Mouse (Mus musculus): ENCODE results near the gene Tcf3. TPM values are rescaled to one million over a fixed set of nuclear protein-coding genes. Genes with fewer than 3 reads are reported as not detected.

The Tcf3 gene
- polyA plus RNA-seq, 1 experiment from 2014 or later: 126 TPM

DNA sequence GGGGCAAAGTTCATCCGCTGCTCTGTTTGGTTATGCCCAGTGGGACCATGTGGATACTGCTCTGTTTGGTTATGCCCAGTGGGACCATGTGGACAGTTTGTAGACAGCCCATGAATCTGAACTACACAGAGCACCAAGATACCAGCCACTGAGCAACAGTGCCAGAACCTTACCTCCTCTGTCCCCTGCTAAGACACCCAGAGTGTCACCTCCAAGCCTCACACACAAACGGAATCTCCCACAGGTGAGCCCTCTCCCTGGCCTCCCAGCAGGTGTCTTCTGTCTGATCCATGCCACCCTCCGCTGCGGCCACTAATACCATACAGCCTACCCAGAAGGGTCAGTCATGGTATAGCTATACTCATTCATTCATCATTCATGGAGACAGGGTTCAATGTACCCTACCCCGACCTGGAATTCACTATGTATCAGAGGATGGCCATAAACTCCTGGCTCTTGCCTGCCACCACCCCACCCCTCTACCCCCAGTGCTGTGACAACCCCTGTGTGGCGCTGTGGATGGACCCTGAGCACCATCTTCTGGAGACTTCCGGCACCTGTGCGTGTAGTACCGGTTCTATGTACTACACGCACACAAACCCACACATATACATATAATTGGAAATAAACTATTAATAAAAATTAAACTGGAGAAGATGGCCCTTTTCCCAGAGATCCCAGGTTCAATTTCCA lies 27.8 kb downstream of the Tcf3 start:
- Histone ChIP-seq H3K4me3 (peak overlapping the region; percentile 78), H3K27ac (no peak overlapping the region), H3K36me3 (peaks cover 50% of the 10 kb centered on the region), H3K9ac (peak overlapping the region; percentile 73), H3K4me2 (peak overlapping the region; percentile 84), H3K27me3 (no peaks in the 10 kb centered on the region), H3K4me1 (peaks cover 27% of the 10 kb centered on the region), H3K9me3 (no peaks in the 10 kb centered on the region)
- no peak for ATAC-seq (ENCODE audit: borderline replicate concordance, extremely low read depth, low FRiP score, low TSS enrichment)
- 52% methylated on average over 10 of the region's 10 CpGs for WGBS

DNA sequence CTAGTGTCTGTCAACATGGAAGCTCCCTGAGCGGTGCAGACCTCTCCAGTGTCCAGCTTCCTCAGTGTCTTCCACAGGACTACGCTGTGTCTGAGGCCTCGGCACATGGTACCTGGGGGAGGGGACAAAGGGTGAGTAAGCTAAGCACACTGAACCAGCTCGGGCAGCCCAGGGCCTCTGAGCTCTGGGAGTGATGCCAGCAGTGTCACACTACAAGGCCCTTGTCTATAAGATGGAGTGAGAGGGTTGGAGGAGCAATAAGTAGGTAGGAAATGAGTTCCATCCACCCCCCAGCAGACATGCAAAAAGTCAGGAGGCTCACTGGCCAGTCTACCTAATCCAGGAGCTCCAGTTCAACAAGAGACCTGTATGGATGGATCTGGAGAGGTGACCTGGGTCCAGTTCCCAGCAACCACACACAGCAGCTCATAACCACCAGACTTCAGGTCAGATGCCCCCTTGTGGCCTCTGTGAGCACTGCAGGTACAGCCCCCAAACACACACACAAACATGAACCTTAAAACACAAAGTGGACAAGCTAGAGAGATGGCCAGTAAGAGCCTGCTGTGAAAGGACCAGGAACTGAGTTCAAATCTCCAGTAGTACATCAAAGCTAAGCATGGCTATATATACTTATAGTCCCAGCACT lies 30.3 kb downstream of the Tcf3 start:
- Histone ChIP-seq H3K9me3 (no peaks in the 10 kb centered on the region), H3K4me2 (no peak overlapping the region), H3K27me3 (no peaks in the 10 kb centered on the region), H3K9ac (no peak overlapping the region), H3K36me3 (peaks cover 31% of the 10 kb centered on the region), H3K27ac (no peak overlapping the region), H3K4me1 (peaks cover 35% of the 10 kb centered on the region), H3K4me3 (no peak overlapping the region)
- 87% methylated on average over 4 of the region's 4 CpGs for WGBS
- no peak for ATAC-seq (ENCODE audit: borderline replicate concordance, extremely low read depth, low FRiP score, low TSS enrichment)

DNA sequence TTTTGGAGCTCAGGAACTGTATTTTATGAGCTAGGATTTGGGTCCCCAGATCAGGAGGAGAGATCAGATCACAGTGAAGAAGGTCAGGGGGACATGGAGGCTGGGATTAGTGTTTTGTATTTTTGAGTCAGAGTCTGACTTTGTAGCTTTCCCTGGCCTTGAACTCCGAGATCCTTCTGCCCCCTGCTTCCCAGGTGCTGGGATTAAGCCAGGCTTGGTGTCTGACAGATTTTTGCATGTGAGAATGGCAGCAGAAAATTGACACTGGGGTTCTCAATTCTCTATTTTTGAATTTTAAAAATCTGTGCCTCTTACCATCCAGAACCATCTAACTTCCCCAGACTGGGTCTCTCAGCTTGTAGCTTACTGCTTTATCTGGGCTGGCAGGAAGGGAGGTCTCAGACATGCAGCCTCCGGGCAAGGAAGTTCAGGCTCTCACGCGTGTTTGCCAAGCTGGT lies 32.7 kb downstream of the Tcf3 start:
- H3K4me3 ChIP-seq: no peak overlapping the region
- 68% methylated on average over 4 of the region's 4 CpGs for WGBS

GRCm38 (mm10) chr10:80399973-80400703 lies 33.3 kb downstream of the Tcf3 start:
- Histone ChIP-seq H3K4me3 (peak overlapping the region; percentile 85), H3K9me3 (no peaks in the 10 kb centered on the region), H3K27ac (peak overlapping the region; percentile 92), H3K4me2 (peak overlapping the region; percentile 92), H3K36me3 (peaks cover 44% of the 10 kb centered on the region), H3K27me3 (no peaks in the 10 kb centered on the region), H3K9ac (peak overlapping the region; percentile 70), H3K4me1 (peaks cover 33% of the 10 kb centered on the region)
- ATAC-seq (ENCODE audit: borderline replicate concordance, extremely low read depth, low FRiP score, low TSS enrichment): no peak; the same call in 1 of the 2 replicates
- WGBS: 11% methylated on average over 17 of the region's 17 CpGs

More for the DNA sequence above, 32.7 kb downstream of the Tcf3 start:
- Histone ChIP-seq H3K36me3 (peaks cover 38% of the 10 kb centered on the region), H3K4me1 (peaks cover 39% of the 10 kb centered on the region), H3K27me3 (no peaks in the 10 kb centered on the region), H3K9ac (peak overlapping the region; percentile 70; the same call in 1 of the 2 replicates), H3K4me2 (peak overlapping the region; percentile 92; the same call in 1 of the 2 replicates), H3K27ac (peak overlapping the region; percentile 92), H3K9me3 (no peaks in the 10 kb centered on the region)
- no peak for ATAC-seq (ENCODE audit: borderline replicate concordance, extremely low read depth, low FRiP score, low TSS enrichment)

- Histone ChIP-seq H3K36me3 (peaks cover 52% of the 10 kb centered on the region), H3K27ac (peak within 1 kb of the TSS; percentile 100), H3K9me3 (no peaks in the 10 kb centered on the region), H3K4me2 (peak within 1 kb of the TSS; percentile 92), H3K4me3 (peak within 1 kb of the TSS; percentile 85), H3K9ac (peak within 1 kb of the TSS; percentile 100), H3K4me1 (peaks cover 29% of the 10 kb centered on the region), H3K27me3 (no peaks in the 10 kb centered on the region)
- ATAC-seq (ENCODE audit: borderline replicate concordance, extremely low read depth, low FRiP score, low TSS enrichment): peak; percentile 97
- WGBS: under 1% methylated on average over 58 of the region's 82 CpGs
These were observed 34.1 kb downstream of the Tcf3 start, which contains the start of gene Mbd3 for GRCm38 (mm10) chr10:80399191-80399972. TSS of gene Mbd3 (minus strand) at chr10:80399550.

DNA sequence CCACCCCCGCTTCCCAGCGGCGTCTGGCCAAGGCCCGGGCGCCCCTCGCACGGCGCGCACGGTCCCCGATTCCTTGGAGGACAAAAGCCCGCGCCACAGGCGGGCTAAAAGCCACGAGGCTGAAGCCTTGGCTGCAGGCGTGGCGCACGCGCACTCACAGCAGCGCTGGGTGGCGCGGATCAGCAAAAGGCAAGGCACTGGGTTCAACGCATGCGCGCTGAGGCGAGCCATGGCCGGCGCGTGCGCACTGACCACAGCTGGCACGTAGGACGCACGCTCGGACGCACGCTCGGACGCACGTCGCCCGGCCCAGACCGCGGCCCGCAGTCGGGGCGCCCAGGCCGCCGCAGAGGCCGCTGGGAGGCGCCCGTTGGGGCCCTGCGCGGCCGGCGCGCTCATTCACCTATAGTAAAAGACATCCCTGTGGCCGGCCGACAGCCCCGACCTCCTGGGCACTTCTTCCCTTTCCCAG lies 34.7 kb downstream of the Tcf3 start:
- Histone ChIP-seq H3K27ac (peak overlapping the region; percentile 100), H3K4me2 (peak overlapping the region; percentile 92), H3K27me3 (no peaks in the 10 kb centered on the region), H3K36me3 (peaks cover 52% of the 10 kb centered on the region), H3K4me3 (peak overlapping the region; percentile 85), H3K9me3 (no peaks in the 10 kb centered on the region), H3K4me1 (peaks cover 29% of the 10 kb centered on the region), H3K9ac (peak overlapping the region; percentile 100)
- under 1% methylated on average over 54 of the region's 59 CpGs for WGBS
- peak; percentile 87 for ATAC-seq (ENCODE audit: borderline replicate concordance, extremely low read depth, low FRiP score, low TSS enrichment)

DNA sequence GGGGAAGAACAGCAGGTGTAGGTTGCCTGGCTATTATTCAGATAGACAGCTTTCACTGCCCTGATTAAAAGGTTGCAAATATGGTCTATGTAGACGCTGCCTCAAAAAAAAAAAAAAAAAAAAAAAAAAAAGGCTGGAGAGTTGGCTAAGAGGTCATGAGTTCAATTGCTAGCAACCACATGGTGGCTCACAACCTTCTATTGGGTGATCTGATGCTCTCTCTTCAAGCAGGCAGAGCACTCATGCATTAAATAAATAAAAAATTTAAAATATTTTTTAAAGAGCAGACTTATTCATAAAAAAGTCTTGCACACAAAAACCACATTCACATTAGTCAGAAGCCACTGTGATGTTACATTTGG lies 35.3 kb downstream of the Tcf3 start:
- H3K27ac ChIP-seq: peak overlapping the region; percentile 100
- no peaks in the 10 kb centered on the region for H3K27me3 ChIP-seq
- H3K36me3 ChIP-seq: peaks cover 52% of the 10 kb centered on the region
- peaks cover 29% of the 10 kb centered on the region for H3K4me1 ChIP-seq
- H3K9me3 ChIP-seq: no peaks in the 10 kb centered on the region
- 0% methylated on average over 1 of the region's 1 CpGs for WGBS
- peak overlapping the region; percentile 100 for H3K9ac ChIP-seq
- no peak for ATAC-seq (ENCODE audit: borderline replicate concordance, extremely low read depth, low FRiP score, low TSS enrichment)
- peak overlapping the region; percentile 85 for H3K4me3 ChIP-seq
- H3K4me2 ChIP-seq: peak overlapping the region; percentile 92

DNA sequence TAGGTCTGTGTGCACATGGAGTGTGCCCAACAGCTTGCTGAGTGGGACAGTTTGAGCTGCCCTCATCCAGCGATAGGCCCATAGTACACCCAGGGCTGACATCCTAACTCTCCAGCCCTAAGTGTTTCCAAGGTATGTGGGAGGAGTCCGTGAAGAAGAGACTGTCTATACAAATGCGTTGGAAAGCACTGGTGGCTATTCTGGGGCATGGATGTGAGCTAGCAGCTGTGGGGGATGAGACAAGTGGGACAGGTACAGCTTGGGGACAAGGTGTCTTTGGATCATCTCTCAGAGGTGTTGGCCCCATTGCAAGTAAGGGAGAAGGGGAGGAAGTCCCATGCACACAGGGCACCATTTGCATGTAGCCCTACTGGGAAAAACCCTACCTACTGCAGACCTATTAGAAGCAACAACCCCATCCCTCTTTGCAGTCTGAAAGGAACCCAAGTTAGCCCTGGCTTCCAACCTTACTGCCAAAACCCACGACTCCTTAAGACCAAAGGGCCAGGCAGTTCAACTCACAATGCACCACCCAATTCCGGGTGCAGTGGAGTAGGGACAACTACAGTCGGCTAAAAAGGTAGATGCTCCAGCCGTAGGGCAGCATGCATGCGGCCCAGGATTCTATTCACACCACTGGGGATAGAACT lies 35.8 kb downstream of the Tcf3 start:
- Histone ChIP-seq H3K4me1 (peaks cover 29% of the 10 kb centered on the region), H3K27ac (peak overlapping the region; percentile 100), H3K27me3 (no peaks in the 10 kb centered on the region), H3K4me2 (peak overlapping the region; percentile 92), H3K4me3 (peak overlapping the region; percentile 85), H3K9me3 (no peaks in the 10 kb centered on the region), H3K36me3 (peaks cover 52% of the 10 kb centered on the region), H3K9ac (peak overlapping the region; percentile 100)
- 28% methylated on average over 8 of the region's 8 CpGs for WGBS
- no peak for ATAC-seq (ENCODE audit: borderline replicate concordance, extremely low read depth, low FRiP score, low TSS enrichment)

GRCm38 (mm10) chr10:80396822-80397523 lies 36.5 kb downstream of the Tcf3 start:
- Histone ChIP-seq H3K4me1 (peaks cover 29% of the 10 kb centered on the region), H3K9ac (peak overlapping the region; percentile 100), H3K4me2 (peak overlapping the region; percentile 92), H3K27me3 (no peaks in the 10 kb centered on the region), H3K4me3 (peak overlapping the region; percentile 85), H3K36me3 (peaks cover 53% of the 10 kb centered on the region), H3K9me3 (no peaks in the 10 kb centered on the region), H3K27ac (0 out of 2 replicates have a peak overlapping the region, but pooled peaks have one; percentile 100)
- no peak for ATAC-seq (ENCODE audit: borderline replicate concordance, extremely low read depth, low FRiP score, low TSS enrichment)
- WGBS: 79% methylated on average over 11 of the region's 11 CpGs

GRCm38 (mm10) chr10:80395025-80395627 lies 38.3 kb downstream of the Tcf3 start:
- Histone ChIP-seq H3K27me3 (no peaks in the 10 kb centered on the region), H3K4me3 (no peak overlapping the region), H3K9ac (no peak overlapping the region), H3K9me3 (no peaks in the 10 kb centered on the region), H3K4me2 (no peak overlapping the region), H3K4me1 (peaks cover 22% of the 10 kb centered on the region), H3K27ac (no peak overlapping the region), H3K36me3 (peaks cover 59% of the 10 kb centered on the region)
- 92% methylated on average over 35 of the region's 35 CpGs for WGBS
- no peak for ATAC-seq (ENCODE audit: borderline replicate concordance, extremely low read depth, low FRiP score, low TSS enrichment)
